Mouse (Mus musculus) neural tube, embryonic 14.5 days (tissue): Measurements from ENCODE around the gene Gdpd1. TPM values are rescaled to one million over a fixed set of nuclear protein-coding genes. Genes with fewer than 3 reads are reported as not detected.

Experiments
- ATAC-seq: fragments of 200-750 bp; cut with Nextera tagmentation; 2 replicates; pipeline ENCODE4 v1.8.0; 2017; ENCODE audit warnings: low read depth, mild to moderate bottlenecking, moderate TSS enrichment, moderate library complexity
- H3K27ac ChIP-seq: fragments of 300-500 bp; sonication (generic); 2 replicates; pipeline ENCODE4 v1.5.1; 2014; ENCODE audit warnings: low read depth, mild to moderate bottlenecking, control low read depth, low read length, moderate library complexity, mixed read lengths
- H3K27me3 ChIP-seq: fragments of 300-500 bp; sonication (generic); 2 replicates; pipeline ENCODE4 v1.6.1; 2014; ENCODE audit warnings: low read length; ENCODE audit not compliant: control insufficient read depth, insufficient read depth
- H3K36me3 ChIP-seq: fragments of 300-500 bp; sonication (generic); 2 replicates; pipeline ENCODE4 v1.6.1; 2014; ENCODE audit warnings: low read length, mixed read lengths; ENCODE audit not compliant: control insufficient read depth, insufficient read depth
- H3K4me1 ChIP-seq: fragments of 300-500 bp; sonication (generic); 2 replicates; pipeline ENCODE4 v1.6.1; 2014; ENCODE audit warnings: low read length; ENCODE audit not compliant: control insufficient read depth, insufficient read depth
- H3K4me2 ChIP-seq: fragments of 300-500 bp; sonication (generic); 2 replicates; pipeline ENCODE4 v1.6.1; 2014; ENCODE audit warnings: mild to moderate bottlenecking, low read depth, low read length, control low read depth
- H3K4me3 ChIP-seq: fragments of 300-500 bp; sonication (generic); 2 replicates; pipeline ENCODE4 v1.5.1; 2014; ENCODE audit warnings: low read depth, low read length, control low read depth, mixed read lengths
- H3K9ac ChIP-seq: fragments of 300-500 bp; sonication (generic); replicated peaks from 2 replicates; pipeline ENCODE4 v1.6.1; 2014; ENCODE audit warnings: low read depth, mild to moderate bottlenecking, control low read depth, low read length, mixed read lengths
- H3K9me3 ChIP-seq: fragments of 300-500 bp; sonication (generic); 2 replicates; pipeline ENCODE4 v1.6.1; 2016; ENCODE audit warnings: low read length; ENCODE audit not compliant: control insufficient read depth
- WGBS: fragments of 180-500 bp; shearing (Covaris S2); extraction: QIAGEN DNeasy Blood & Tissue Kit; methylation state at CpG from one replicate; pipeline ENCODE4 v1.1.7; 2014; 5-methylcytosine and 5-hydroxymethylcytosine counted together
- polyA plus RNA-seq: library from polyadenylated mRNA; unstranded; fragments of >200 nt; fragmentation: Nextera tagmentation; extraction: Ambion mirVana; gene quantifications from 2 replicates; pipeline ENCODE4 v1.2.1, GENCODE M21; 2014

The Gdpd1 gene
- polyA plus RNA-seq, 1 experiment from 2014 or later = 172 TPM

- Histone ChIP-seq H3K9me3 (no peaks in the 10 kb centered on the region), H3K4me3 (no peak overlapping the region), H3K4me2 (no peak overlapping the region), H3K27ac (no peak overlapping the region), H3K36me3 (no peaks in the 10 kb centered on the region), H3K27me3 (no peaks in the 10 kb centered on the region), H3K4me1 (no peaks in the 10 kb centered on the region), H3K9ac (no peak overlapping the region)
- WGBS = 84% methylated on average over 8 of the region's 8 CpGs
- no peak for ATAC-seq
These were observed 54.4 kb downstream of the Gdpd1 start for GRCm38 (mm10) chr11:87019431-87019830.

GRCm38 (mm10) chr11:87018081-87018480, 55.8 kb downstream of the Gdpd1 start:
- H3K4me2 ChIP-seq = no peak overlapping the region
- H3K4me3 ChIP-seq = no peak overlapping the region
- no peak for ATAC-seq
- no peaks in the 10 kb centered on the region for H3K36me3 ChIP-seq
- WGBS = 84% methylated on average over 4 of the region's 4 CpGs
- no peak overlapping the region for H3K9ac ChIP-seq
- H3K27me3 ChIP-seq = no peaks in the 10 kb centered on the region
- H3K27ac ChIP-seq = no peak overlapping the region
- H3K4me1 ChIP-seq = no peaks in the 10 kb centered on the region
- H3K9me3 ChIP-seq = no peaks in the 10 kb centered on the region

GRCm38 (mm10) chr11:87015691-87016090, 58.2 kb downstream of the Gdpd1 start:
- no peak overlapping the region for H3K4me3 ChIP-seq
- H3K4me1 ChIP-seq = no peaks in the 10 kb centered on the region
- H3K9ac ChIP-seq = no peak overlapping the region
- H3K27me3 ChIP-seq = no peaks in the 10 kb centered on the region
- no peaks in the 10 kb centered on the region for H3K9me3 ChIP-seq
- H3K27ac ChIP-seq = no peak overlapping the region
- no peaks in the 10 kb centered on the region for H3K36me3 ChIP-seq
- no peak for ATAC-seq
- WGBS = 75% methylated on average over 3 of the region's 3 CpGs
- H3K4me2 ChIP-seq = no peak overlapping the region

GRCm38 (mm10) chr11:87010476-87010875, 63.4 kb downstream of the Gdpd1 start:
- H3K27ac ChIP-seq = no peak overlapping the region
- H3K27me3 ChIP-seq = no peaks in the 10 kb centered on the region
- H3K9me3 ChIP-seq = no peaks in the 10 kb centered on the region
- ATAC-seq = no peak
- no peak overlapping the region for H3K4me2 ChIP-seq
- H3K36me3 ChIP-seq = no peaks in the 10 kb centered on the region
- no peak overlapping the region for H3K9ac ChIP-seq
- no peaks in the 10 kb centered on the region for H3K4me1 ChIP-seq
- no peak overlapping the region for H3K4me3 ChIP-seq
- 36% methylated on average over 9 of the region's 9 CpGs for WGBS

GRCm38 (mm10) chr11:87007371-87007770, 66.5 kb downstream of the Gdpd1 start:
- H3K27ac ChIP-seq = no peak overlapping the region
- 11% methylated on average over 8 of the region's 8 CpGs for WGBS

GRCm38 (mm10) chr11:87004960-87005755, 68.7 kb downstream of the Gdpd1 start:
- 67% methylated on average over 12 of the region's 12 CpGs for WGBS
- no peak for ATAC-seq

More at GRCm38 (mm10) chr11:87007371-87007770, 66.5 kb downstream of the Gdpd1 start:
- Histone ChIP-seq H3K27me3 (no peaks in the 10 kb centered on the region), H3K9me3 (no peaks in the 10 kb centered on the region), H3K4me3 (no peak overlapping the region), H3K4me2 (no peak overlapping the region), H3K36me3 (no peaks in the 10 kb centered on the region), H3K4me1 (no peaks in the 10 kb centered on the region), H3K9ac (no peak overlapping the region)
- ATAC-seq = no peak

GRCm38 (mm10) chr11:87002078-87002829, 71.6 kb downstream of the Gdpd1 start:
- Histone ChIP-seq H3K27ac (no peak overlapping the region), H3K4me3 (no peak overlapping the region), H3K36me3 (no peaks in the 10 kb centered on the region), H3K4me1 (no peaks in the 10 kb centered on the region), H3K4me2 (no peak overlapping the region), H3K9ac (no peak overlapping the region), H3K9me3 (no peaks in the 10 kb centered on the region), H3K27me3 (no peaks in the 10 kb centered on the region)
- WGBS = 80% methylated on average over 10 of the region's 10 CpGs
- no peak for ATAC-seq

More at GRCm38 (mm10) chr11:87004960-87005755, 68.7 kb downstream of the Gdpd1 start:
- Histone ChIP-seq H3K9me3 (no peaks in the 10 kb centered on the region), H3K4me2 (no peak overlapping the region), H3K9ac (no peak overlapping the region), H3K27me3 (no peaks in the 10 kb centered on the region), H3K27ac (no peak overlapping the region), H3K4me3 (no peak overlapping the region), H3K36me3 (no peaks in the 10 kb centered on the region), H3K4me1 (no peaks in the 10 kb centered on the region)

GRCm38 (mm10) chr11:87001217-87001616, 72.6 kb downstream of the Gdpd1 start:
- Histone ChIP-seq H3K36me3 (no peaks in the 10 kb centered on the region), H3K9ac (no peak overlapping the region), H3K4me3 (no peak overlapping the region), H3K9me3 (no peaks in the 10 kb centered on the region), H3K4me1 (no peaks in the 10 kb centered on the region), H3K27me3 (no peaks in the 10 kb centered on the region), H3K27ac (no peak overlapping the region), H3K4me2 (no peak overlapping the region)
- WGBS = 86% methylated on average over 8 of the region's 8 CpGs
- no peak for ATAC-seq

- Histone ChIP-seq H3K4me3 (no peak overlapping the region), H3K4me1 (peaks cover 12% of the 10 kb centered on the region; the same call in 1 of the 2 replicates), H3K36me3 (no peaks in the 10 kb centered on the region), H3K9me3 (no peaks in the 10 kb centered on the region), H3K27me3 (no peaks in the 10 kb centered on the region), H3K27ac (no peak overlapping the region), H3K9ac (no peak overlapping the region), H3K4me2 (no peak overlapping the region)
- no peak for ATAC-seq
- WGBS = 41% methylated on average over 2 of the region's 2 CpGs
These were observed 77.6 kb downstream of the Gdpd1 start for GRCm38 (mm10) chr11:86996266-86996665.
